Mouse (Mus musculus): ENCODE measurements around the gene Rpl13a.
"Not testable (repeated sequence)": the region's sequence is repeated elsewhere in the genome, so short reads cannot be mapped to it uniquely, and the experiment has no call there.

Rpl13a gene

DNA sequence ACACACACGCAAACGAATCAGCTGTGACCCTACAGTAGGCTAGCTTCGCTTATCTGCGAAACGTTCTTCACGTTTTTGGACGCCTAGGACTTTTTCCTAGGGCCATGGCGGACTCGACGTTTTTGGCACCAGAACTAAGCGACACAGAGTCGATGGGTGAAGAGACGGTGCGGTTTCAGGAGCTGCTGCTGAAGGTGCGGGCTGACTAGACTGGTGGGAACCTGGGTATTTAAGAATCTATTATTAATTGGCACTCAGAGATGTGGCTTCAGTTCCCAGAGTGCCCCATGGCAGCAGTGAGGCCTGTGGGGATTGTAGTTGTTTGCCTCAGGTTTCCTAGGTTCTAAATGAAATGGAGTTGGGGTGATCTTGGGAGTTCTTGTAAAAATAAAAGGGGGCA lies 27.6 kb upstream of the Rpl13a start:
- DNase-seq = no peak

DNA sequence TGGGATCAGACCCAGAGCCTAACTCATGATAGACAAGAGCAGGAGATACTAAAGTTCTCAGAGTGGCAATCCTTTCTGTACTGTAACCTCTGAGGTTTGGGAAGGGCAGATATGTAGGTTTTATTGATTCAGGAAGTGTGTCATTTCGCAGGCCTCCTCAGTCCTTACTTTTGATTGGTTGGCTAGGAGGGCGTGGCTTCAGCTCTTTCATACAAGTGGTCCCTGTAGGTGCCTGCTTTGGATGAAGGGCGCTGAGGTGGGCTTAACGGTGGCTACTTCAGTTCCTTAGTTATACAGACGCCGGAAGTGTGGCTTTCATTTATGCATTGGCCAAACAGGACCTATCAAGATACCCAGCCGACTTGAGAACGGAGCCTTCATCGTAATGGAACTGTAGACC lies 27.0 kb upstream of the Rpl13a start:
- no peak for DNase-seq

- peak; percentile 75 to 77 for DNase-seq
These were observed 26.5 kb upstream of the Rpl13a start for GRCm38 (mm10) chr7:45154993-45155514.

DNA sequence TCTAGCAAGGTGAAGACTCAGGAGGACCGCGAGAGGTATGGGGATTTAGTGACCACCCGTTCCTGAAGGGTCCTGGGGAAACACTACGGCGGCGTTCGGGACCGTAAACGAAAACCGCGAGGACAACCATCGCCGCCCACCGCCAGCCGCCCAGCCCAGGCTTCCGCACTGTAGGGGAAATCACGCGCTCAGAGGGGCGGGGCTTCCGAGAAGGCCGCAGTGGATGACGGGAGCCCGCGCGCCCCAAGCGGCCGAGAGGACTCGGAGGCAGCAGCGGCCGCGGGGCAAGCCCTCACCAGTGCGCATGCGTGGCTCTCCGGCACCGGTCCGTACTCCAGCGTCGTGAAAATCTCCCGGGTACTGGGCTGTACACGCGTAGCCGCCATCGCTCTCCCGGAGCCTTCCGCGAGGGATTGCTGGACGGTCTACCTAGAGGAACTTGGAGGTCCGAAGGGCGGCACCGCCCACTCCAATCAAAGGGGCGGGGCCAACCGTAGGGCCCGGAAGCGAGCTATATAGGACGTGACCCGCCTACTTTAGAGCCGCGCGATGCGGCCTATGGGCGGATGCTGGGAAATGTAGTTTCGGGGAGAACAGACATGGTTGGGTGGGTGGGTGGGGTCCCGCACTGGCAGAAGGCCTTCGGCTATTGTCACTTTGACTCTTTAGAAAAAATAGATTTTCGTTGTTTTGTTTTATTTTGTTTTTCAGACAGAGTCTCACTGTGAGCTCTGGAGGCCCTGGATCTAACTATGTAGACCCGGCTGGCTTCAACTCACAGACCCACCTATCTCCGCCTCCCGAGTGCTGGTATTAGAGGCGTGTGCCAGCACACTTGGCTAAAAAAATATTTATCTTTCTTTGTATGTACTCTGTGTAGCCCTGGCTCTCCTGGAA lies 25.8 kb upstream of the Rpl13a start, which contains the start of the genes Pih1d1 and Aldh16a1:
Gene Pih1d1, plus strand, starts transcription at position 208 of the 897 bp plus-strand sequence.
Gene Aldh16a1, minus strand, starts transcription at position 489 of the 897 bp plus-strand sequence.
- DNase-seq = peak; percentile 98

DNA sequence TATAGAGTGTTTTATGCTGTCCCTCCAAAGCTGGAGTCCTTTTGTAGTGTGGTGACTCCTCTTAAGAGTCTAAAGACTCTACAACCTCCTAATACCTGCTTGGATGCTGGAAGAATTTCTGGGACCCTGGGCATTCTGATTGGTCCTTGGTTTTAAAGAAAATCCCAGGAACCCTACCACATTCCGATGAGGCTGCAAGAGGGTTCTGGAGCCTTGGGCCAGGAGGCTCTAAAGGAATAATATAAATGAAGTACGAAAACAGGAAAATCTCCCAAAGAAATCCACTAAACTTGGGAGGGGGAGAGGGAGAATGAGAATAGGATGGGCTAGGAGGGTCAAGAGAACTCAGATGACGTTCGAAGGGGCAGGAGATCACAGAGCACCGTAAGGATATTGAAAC lies 25.0 kb upstream of the Rpl13a start:
- DNase-seq = no peak

- not testable (repeated sequence) for DNase-seq
These were observed 24.5 kb upstream of the Rpl13a start for GRCm38 (mm10) chr7:45153052-45153451.

GRCm38 (mm10) chr7:45151303-45151702 lies 22.7 kb upstream of the Rpl13a start:
- DNase-seq = peak; percentile 46 to 84

- DNase-seq = no peak
These were observed 21.8 kb upstream of the Rpl13a start for GRCm38 (mm10) chr7:45150321-45150720.

DNA sequence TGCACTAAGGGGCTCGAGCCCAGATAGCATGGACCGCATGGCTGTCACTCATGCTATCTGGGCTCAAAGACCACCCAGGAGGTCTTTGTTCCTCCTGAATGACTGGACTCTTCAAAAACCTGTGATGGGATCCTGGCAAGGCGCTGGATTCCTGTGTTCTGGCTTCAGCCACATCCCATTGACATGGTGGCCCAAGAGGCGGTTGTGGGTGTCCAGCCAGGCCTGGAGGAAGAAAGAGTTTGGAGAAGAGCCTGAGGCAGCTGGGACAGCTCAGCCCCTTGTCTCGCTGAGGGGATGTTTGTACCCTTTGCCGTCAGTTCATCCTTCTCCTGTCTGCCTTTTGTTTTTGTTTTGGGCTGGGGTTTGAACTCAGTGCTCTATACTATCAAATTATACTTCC lies 21.0 kb upstream of the Rpl13a start:
- peak; percentile 38 to 73 for DNase-seq

DNA sequence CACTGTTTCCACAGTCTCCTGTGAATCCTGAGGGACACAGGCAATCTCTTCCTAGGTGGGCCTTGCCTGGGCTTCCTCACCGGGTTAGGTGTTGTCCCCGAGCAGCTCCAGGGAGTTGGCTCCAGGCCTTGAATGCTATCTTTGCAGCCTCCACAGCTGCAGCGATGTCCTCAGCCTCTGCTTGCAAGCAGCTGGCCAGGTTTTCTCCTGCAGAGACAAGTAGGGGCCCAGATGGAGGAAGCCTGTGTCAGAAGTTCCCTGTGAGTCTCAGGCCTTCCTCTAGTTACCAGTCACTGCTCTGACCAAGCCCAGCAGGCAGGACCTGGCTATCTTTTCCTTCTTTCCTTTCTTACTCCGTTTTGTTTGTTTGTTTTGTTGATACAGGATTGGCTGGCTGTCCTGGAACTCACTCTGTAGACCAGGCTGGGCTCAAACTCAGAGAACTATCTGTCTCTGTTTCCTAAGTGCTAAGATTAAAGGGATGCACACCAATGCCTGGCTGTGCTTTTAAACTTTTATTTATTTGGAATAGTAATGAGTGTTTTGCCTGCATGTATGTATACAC lies 20.1 kb upstream of the Rpl13a start:
- DNase-seq = no peak

DNA sequence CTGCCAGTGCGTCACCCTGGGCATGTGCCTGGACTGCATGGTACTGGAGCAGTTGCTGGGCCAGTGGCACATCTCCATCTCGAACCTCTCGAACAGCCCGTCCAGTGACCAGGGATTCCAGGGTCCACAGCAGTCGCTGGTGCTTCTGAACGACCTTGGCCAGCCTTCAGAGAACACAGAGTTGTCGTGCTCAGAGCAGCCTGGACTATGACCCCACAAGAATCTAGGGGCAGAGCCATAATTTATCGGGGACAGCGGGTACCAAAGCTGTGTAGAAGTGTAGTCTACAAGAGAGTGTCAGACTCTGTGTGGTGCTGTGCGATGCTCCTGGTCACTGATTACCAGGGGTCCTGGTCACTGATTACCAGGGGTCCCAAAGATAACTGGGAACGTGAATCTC lies 19.3 kb upstream of the Rpl13a start:
- DNase-seq = no peak

DNA sequence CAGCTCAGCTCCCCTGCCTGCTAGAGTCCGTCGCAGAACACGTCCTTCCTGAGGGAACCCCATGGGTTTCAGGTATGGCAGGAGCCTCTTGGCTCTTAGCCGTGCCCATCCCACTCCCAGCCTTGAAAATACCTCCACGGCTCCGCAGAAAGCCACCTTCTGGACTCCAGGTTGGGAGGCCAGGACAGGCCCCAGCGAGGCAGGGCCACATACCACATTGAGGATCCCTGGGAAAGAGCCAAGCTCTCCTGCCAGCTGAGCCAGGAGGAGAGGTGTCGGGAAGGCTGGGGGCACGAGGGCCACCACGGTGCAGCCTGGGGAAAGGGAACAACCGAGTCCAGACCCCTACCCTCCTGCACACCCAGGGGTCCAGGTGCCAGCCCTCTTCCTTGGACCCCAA lies 18.7 kb upstream of the Rpl13a start:
- no peak for DNase-seq

GRCm38 (mm10) chr7:45145460-45145859 lies 16.9 kb upstream of the Rpl13a start:
- DNase-seq = peak in 1 of 2 experiments; percentile 15

DNA sequence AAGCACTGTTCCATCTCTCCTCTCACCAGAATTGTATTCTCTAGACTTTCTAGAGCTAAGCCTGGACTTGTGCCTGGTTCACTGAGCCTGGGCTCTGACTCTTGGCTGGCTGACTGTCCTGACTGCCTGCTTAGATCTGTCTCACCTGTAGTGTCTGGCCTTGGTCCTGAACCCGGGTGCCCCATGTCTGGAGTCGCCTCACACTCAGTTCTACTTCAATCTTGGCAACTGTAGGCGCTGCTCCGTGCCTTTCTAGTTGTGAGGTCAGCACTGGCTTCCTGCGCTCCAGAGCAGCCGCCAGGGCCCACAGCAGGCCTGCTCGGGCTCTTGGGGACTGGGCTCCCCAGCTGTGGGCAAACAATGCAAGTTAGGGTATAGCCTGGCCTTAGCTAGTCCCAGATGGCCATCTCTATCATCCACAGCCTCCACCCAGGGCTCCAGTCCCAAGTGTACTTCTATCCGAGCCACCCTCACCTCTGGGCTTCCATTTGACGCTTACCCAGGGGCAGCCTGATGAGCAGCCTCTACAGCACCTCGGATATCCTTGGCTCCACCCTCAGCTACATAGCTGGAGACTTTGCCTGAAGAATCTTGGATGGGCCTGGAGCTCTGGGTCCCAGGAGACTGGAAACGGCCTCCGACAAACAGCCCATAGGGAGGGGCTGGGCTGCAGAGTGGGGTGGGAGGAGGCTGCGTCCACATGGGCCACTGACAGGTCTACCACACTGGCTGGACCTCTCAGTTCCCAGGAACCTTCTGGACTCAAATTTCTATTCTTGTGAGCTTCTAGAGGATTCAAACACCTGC lies 16.0 kb upstream of the Rpl13a start:
- DNase-seq = peak in 1 of 2 experiments; percentile 39

DNA sequence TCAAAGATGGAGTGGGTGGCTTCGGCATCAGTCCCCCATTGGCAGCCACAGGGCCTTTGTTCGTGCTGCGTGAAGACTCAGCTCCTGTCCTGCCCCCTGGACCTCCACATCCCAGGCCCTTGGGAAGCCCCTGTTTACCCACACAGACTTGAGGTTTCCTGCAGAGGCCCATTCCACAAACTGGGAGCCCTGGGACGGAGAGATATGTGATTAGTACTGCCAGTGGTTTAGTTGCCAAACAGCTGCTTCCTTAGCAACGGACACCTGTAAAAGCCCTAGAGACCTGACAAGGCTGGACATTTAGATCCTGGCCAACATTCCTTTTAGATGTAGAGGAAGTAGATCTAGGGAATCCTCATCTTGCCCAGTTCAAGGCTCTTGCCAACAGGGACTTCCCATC lies 13.4 kb upstream of the Rpl13a start:
- no peak for DNase-seq

- DNase-seq = no peak
These were observed 12.8 kb upstream of the Rpl13a start for GRCm38 (mm10) chr7:45141319-45141718.

GRCm38 (mm10) chr7:45139904-45140723 lies 11.6 kb upstream of the Rpl13a start:
- peak in 1 of 2 experiments; percentile 67 for DNase-seq

DNA sequence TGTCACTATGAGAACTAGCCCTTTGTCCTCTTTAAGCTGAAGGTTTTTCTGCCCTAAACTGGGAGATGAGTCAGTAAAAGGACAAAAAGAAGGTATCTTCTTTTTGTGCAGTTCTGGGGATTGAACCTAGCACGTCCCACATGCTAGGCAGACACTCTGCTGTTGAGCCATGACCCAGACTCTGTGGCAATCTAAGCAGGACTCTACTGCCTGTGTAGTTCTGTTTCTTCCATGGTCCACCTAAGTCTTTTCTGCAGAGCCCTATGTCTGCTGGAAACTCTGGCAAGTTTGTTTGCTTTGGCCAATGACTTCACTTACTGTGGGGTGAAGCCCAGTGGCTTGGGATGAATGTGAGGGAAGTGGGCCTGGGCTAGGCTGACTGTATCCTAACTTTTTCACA lies 9.8 kb upstream of the Rpl13a start:
- no peak for DNase-seq

DNA sequence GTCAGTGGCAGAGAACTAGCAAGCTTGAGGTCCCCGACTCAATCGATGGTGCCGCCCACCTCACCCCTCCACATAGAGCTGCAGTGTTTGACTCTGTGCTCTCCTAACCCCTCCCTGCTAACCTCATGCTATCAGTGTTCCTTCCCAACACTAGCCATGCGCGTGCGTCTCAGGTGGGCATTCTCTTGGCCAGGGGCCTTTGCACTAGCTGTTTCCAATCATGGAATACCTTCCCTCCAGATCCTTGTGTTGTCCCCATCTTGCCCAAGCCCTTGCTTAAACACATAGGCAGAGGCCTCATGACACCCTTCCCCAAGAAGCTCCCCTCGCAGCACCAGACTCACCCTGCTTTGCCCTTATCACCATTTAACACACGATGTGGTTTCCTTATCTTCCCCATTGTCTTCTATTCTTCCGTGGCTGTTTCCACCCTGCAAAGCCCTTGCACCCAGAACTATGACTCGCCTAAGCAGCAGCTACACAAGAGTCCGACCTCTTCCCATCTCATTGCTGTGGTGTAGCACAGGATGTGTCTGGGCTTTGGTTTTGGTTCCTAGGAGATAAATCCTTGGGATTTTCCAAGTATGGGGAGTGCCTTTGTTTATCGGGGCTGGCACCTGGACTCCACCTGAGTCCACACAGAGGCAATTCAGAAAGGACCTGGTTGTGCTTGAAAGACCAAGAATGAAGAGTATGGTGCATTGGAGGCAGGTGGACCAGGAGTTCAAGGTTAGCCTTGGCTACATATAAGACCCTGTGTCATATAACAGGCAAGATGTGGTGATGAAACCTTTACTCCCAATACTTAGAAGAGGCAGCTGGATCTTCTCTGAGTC lies 8.8 kb upstream of the Rpl13a start:
- no peak for DNase-seq

- peak; percentile 91 to 95 for DNase-seq
These were observed 7.5 kb upstream of the Rpl13a start, which contains the start of the genes Gm45713 and Flt3l for GRCm38 (mm10) chr7:45135993-45136567. Gm45713 (minus strand) TSS chr7:45136231. Flt3l (minus strand) TSS chr7:45136432.

GRCm38 (mm10) chr7:45135370-45135769 lies 6.8 kb upstream of the Rpl13a start:
- DNase-seq = no peak
